Comparison of ENCODE assay signal across 23 mouse cellular contexts in genomic region chr9:56850905-56851252, GRCm38 (mm10). TPM values are rescaled to one million over a fixed set of nuclear protein-coding genes. Genes with fewer than 3 reads are reported as not detected.
"Had no signal": no experiment of that assay in that cellular context is flagged by ENCODE, and none has a peak within 500 bp of the region (broad histone marks: within the 10 kb centered on the region; RNA-seq: fewer than 3 reads in every experiment).

No protein-coding gene starts in this region.

- H3K4me2 ChIP-seq: liver, embryonic 15.5 days; lung, embryonic 15.5 days; midbrain, embryonic 11.5 days; midbrain, embryonic 13.5 days; midbrain, embryonic 15.5 days; neural tube, embryonic 13.5 days; neural tube, embryonic 15.5 days had no signal

- DNase-seq: liver, postnatal 0 days; lung, adult 2 months; retina, postnatal 1 day; right cerebral cortex, adult 18-20 months; right cerebral cortex, postnatal 25 days; right cerebral cortex, postnatal 4 days; spleen, adult 18-20 months; thymus, adult 18-20 months; thymus, postnatal 14 days; thymus, postnatal 36 days had no signal

- H3K9ac ChIP-seq: liver, embryonic 15.5 days; liver, postnatal 0 days; lung, embryonic 15.5 days; midbrain, embryonic 13.5 days; midbrain, embryonic 15.5 days; neural tube, embryonic 13.5 days; neural tube, embryonic 15.5 days had no signal

- H3K36me3 ChIP-seq: liver, embryonic 15.5 days; lung, embryonic 15.5 days; midbrain, embryonic 13.5 days; midbrain, embryonic 15.5 days; neural tube, embryonic 13.5 days; neural tube, embryonic 15.5 days had no signal

- H3K9me3 ChIP-seq: liver, embryonic 15.5 days; lung, embryonic 15.5 days; midbrain, embryonic 13.5 days; midbrain, embryonic 15.5 days; neural tube, embryonic 13.5 days; neural tube, embryonic 15.5 days had no signal

- ATAC-seq: liver, postnatal 0 days; midbrain, embryonic 15.5 days had no signal

- H3K4me3 ChIP-seq: liver, embryonic 15.5 days; lung, embryonic 15.5 days; midbrain, embryonic 13.5 days; midbrain, embryonic 15.5 days; neural tube, embryonic 13.5 days; neural tube, embryonic 15.5 days had no signal

- H3K4me1 ChIP-seq: liver, embryonic 15.5 days; midbrain, embryonic 15.5 days had no signal

- H3K27me3 ChIP-seq: liver, embryonic 15.5 days; lung, embryonic 15.5 days; midbrain, embryonic 13.5 days; midbrain, embryonic 15.5 days; neural tube, embryonic 13.5 days; neural tube, embryonic 15.5 days had no signal

- H3K27ac ChIP-seq: liver, embryonic 15.5 days; lung, embryonic 15.5 days; macrophage; midbrain, embryonic 13.5 days; midbrain, embryonic 15.5 days; neural tube, embryonic 13.5 days; neural tube, embryonic 15.5 days had no signal

RNA-seq across cellular contexts. Expression of gene Odf3l1, which starts 13.6 kb away (rescaled TPM):
- total RNA-seq: megakaryocyte, adult 5-6 weeks; midbrain, postnatal 0 days; monocyte, adult 5-6 weeks had no signal
- polyA plus RNA-seq: liver, postnatal 0 days; lung, postnatal 0 days; macrophage; midbrain, embryonic 11.5 days; midbrain, embryonic 13.5 days; midbrain, embryonic 15.5 days; neural tube, embryonic 11.5 days; neural tube, embryonic 13.5 days had no signal

RNA-seq across cellular contexts. Expression of gene Cspg4, which starts 14.0 kb away (rescaled TPM):
- total RNA-seq: megakaryocyte, adult 5-6 weeks; monocyte, adult 5-6 weeks had no signal
- polyA plus RNA-seq: macrophage had no signal

RNA-seq across cellular contexts. Expression of gene Lingo1, which starts 54.6 kb away (rescaled TPM):
- total RNA-seq: megakaryocyte, adult 5-6 weeks; monocyte, adult 5-6 weeks had no signal
- polyA plus RNA-seq: macrophage had no signal
